Mouse (Mus musculus) liver, embryonic 16.5 days (tissue): ENCODE measurements at regions not wholly inside any gene's neighbourhood (a gene's known extent, or its start where the extent isn't known, plus 50 kb on each side); places are given as distances from the start of the nearest gene placed in this dataset.

Experiments
- ATAC-seq: fragments of 200-750 bp; cut with Nextera tagmentation; 2 replicates; pipeline ENCODE4 v1.8.0; 2017; ENCODE audit warnings: low read depth, mild to moderate bottlenecking, moderate number of reproducible peaks, moderate library complexity
- H3K27ac ChIP-seq: fragments of 300-500 bp; sonication (generic); 2 replicates; pipeline ENCODE4 v1.5.1; 2014; ENCODE audit warnings: mild to moderate bottlenecking, low read length
- H3K27me3 ChIP-seq: fragments of 300-500 bp; sonication (generic); 2 replicates; pipeline ENCODE4 v1.6.1; 2014; ENCODE audit warnings: low read depth, low read length, mixed read lengths; ENCODE audit not compliant: control insufficient read depth, insufficient read depth
- H3K36me3 ChIP-seq: fragments of 300-500 bp; sonication (generic); 2 replicates; pipeline ENCODE4 v1.6.1; 2014; ENCODE audit warnings: mild to moderate bottlenecking; ENCODE audit not compliant: control insufficient read depth, insufficient read depth
- H3K4me1 ChIP-seq: fragments of 300-500 bp; sonication (generic); 2 replicates; pipeline ENCODE4 v1.6.1; 2014; ENCODE audit warnings: low read depth, low read length, mixed read lengths; ENCODE audit not compliant: control insufficient read depth
- H3K4me2 ChIP-seq: fragments of 300-500 bp; sonication (generic); 2 replicates; pipeline ENCODE4 v1.6.1; 2014; ENCODE audit warnings: low read depth, low read length, mixed read lengths
- H3K4me3 ChIP-seq: fragments of 300-500 bp; sonication (generic); 2 replicates; pipeline ENCODE4 v1.5.1; 2014; ENCODE audit warnings: low read depth, mild to moderate bottlenecking, low read length
- H3K9ac ChIP-seq: fragments of 300-500 bp; sonication (generic); 2 replicates; pipeline ENCODE4 v1.6.1; 2014; ENCODE audit warnings: low read depth, low read length
- H3K9me3 ChIP-seq: fragments of 300-500 bp; sonication (generic); replicated peaks from 2 replicates; pipeline ENCODE4 v1.6.1; 2016; ENCODE audit warnings: low read length; ENCODE audit not compliant: control insufficient read depth
- WGBS: fragments of 180-500 bp; shearing (Covaris S2); extraction: QIAGEN DNeasy Blood & Tissue Kit; methylation state at CpG from one replicate; pipeline ENCODE4 v1.1.7; 2014; ENCODE audit not compliant: insufficient replicate concordance; 5-methylcytosine and 5-hydroxymethylcytosine counted together

GRCm38 (mm10) chr2:64395946-64396345, 298.1 kb upstream of the Fign start:
- 61% methylated on average over 4 of the region's 4 CpGs for WGBS
- Histone ChIP-seq H3K4me1 (no peaks in the 10 kb centered on the region), H3K36me3 (no peaks in the 10 kb centered on the region), H3K27me3 (no peaks in the 10 kb centered on the region), H3K4me2 (no peak overlapping the region), H3K27ac (no peak overlapping the region), H3K9me3 (no peaks in the 10 kb centered on the region), H3K4me3 (no peak overlapping the region), H3K9ac (no peak overlapping the region)
- no peak for ATAC-seq

- Histone ChIP-seq H3K36me3 (no peaks in the 10 kb centered on the region), H3K9me3 (no peaks in the 10 kb centered on the region), H3K4me2 (no peak overlapping the region), H3K9ac (no peak overlapping the region), H3K4me3 (no peak overlapping the region), H3K4me1 (no peaks in the 10 kb centered on the region), H3K27me3 (no peaks in the 10 kb centered on the region), H3K27ac (no peak overlapping the region)
- WGBS = 55% methylated on average over 11 of the region's 11 CpGs
- ATAC-seq = no peak
These were observed 296.9 kb upstream of the Fign start for GRCm38 (mm10) chr2:64394619-64395294.

GRCm38 (mm10) chr2:64394199-64394598, 296.4 kb upstream of the Fign start:
- ATAC-seq = no peak
- H3K9me3 ChIP-seq = no peaks in the 10 kb centered on the region
- no peaks in the 10 kb centered on the region for H3K27me3 ChIP-seq
- no peaks in the 10 kb centered on the region for H3K4me1 ChIP-seq
- H3K9ac ChIP-seq = no peak overlapping the region
- no peaks in the 10 kb centered on the region for H3K36me3 ChIP-seq
- 60% methylated on average over 8 of the region's 8 CpGs for WGBS
- H3K4me3 ChIP-seq = no peak overlapping the region
- H3K4me2 ChIP-seq = no peak overlapping the region
- no peak overlapping the region for H3K27ac ChIP-seq

- ATAC-seq = no peak
- H3K27ac ChIP-seq = no peak overlapping the region
- H3K27me3 ChIP-seq = no peaks in the 10 kb centered on the region
- H3K9me3 ChIP-seq = no peaks in the 10 kb centered on the region
- no peak overlapping the region for H3K4me2 ChIP-seq
- no peaks in the 10 kb centered on the region for H3K36me3 ChIP-seq
- no peaks in the 10 kb centered on the region for H3K4me1 ChIP-seq
- no peak overlapping the region for H3K9ac ChIP-seq
- no peak overlapping the region for H3K4me3 ChIP-seq
- WGBS = 50% methylated on average over 2 of the region's 2 CpGs
These were observed 272.0 kb upstream of the Fign start for GRCm38 (mm10) chr2:64369791-64370190.

- ATAC-seq = no peak
- Histone ChIP-seq H3K27me3 (no peaks in the 10 kb centered on the region), H3K4me3 (no peak overlapping the region), H3K9me3 (no peaks in the 10 kb centered on the region), H3K27ac (no peak overlapping the region), H3K4me2 (no peak overlapping the region), H3K4me1 (no peaks in the 10 kb centered on the region), H3K9ac (no peak overlapping the region), H3K36me3 (no peaks in the 10 kb centered on the region)
- 76% methylated on average over 7 of the region's 7 CpGs for WGBS
These were observed 269.4 kb upstream of the Fign start for GRCm38 (mm10) chr2:64367188-64367587.

GRCm38 (mm10) chr2:64366528-64366927, 268.7 kb upstream of the Fign start:
- Histone ChIP-seq H3K9me3 (no peaks in the 10 kb centered on the region), H3K36me3 (no peaks in the 10 kb centered on the region), H3K9ac (no peak overlapping the region), H3K27ac (no peak overlapping the region), H3K27me3 (no peaks in the 10 kb centered on the region), H3K4me3 (no peak overlapping the region), H3K4me1 (no peaks in the 10 kb centered on the region), H3K4me2 (no peak overlapping the region)
- ATAC-seq = no peak
- 69% methylated on average over 5 of the region's 5 CpGs for WGBS

- Histone ChIP-seq H3K27ac (no peak overlapping the region), H3K4me1 (no peaks in the 10 kb centered on the region), H3K36me3 (no peaks in the 10 kb centered on the region), H3K9me3 (no peaks in the 10 kb centered on the region), H3K4me3 (no peak overlapping the region), H3K4me2 (no peak overlapping the region), H3K27me3 (no peaks in the 10 kb centered on the region), H3K9ac (no peak overlapping the region)
- 80% methylated on average over 4 of the region's 4 CpGs for WGBS
- no peak for ATAC-seq
These were observed 258.4 kb upstream of the Fign start for GRCm38 (mm10) chr2:64356286-64356685.

- Histone ChIP-seq H3K4me2 (no peak overlapping the region), H3K4me3 (no peak overlapping the region), H3K9me3 (no peaks in the 10 kb centered on the region), H3K27me3 (no peaks in the 10 kb centered on the region), H3K36me3 (no peaks in the 10 kb centered on the region), H3K27ac (no peak overlapping the region), H3K4me1 (no peaks in the 10 kb centered on the region), H3K9ac (no peak overlapping the region)
- ATAC-seq = no peak
- WGBS = 32% methylated on average over 2 of the region's 2 CpGs
These were observed 227.7 kb upstream of the Fign start for GRCm38 (mm10) chr2:64325499-64325898.
